Mouse (Mus musculus): ENCODE data around the gene Olfr190.
"Not testable (repeated sequence)": the region's sequence is repeated elsewhere in the genome, so short reads cannot be mapped to it uniquely, and the experiment has no call there.

Olfr190 gene

GRCm38 (mm10) chr16:59077905-59078304, at the start of gene Olfr190:
Gene Olfr190, minus strand, starts transcription at chr16:59078005.
- DNase-seq (ENCODE audit: extremely low spot score, low spot score), result no peak

GRCm38 (mm10) chr16:59120969-59121368, 43.2 kb upstream of the Olfr190 start, which contains the start of gene Olfr194:
Gene Olfr194, minus strand, starts transcription at chr16:59121069.
- no peak for DNase-seq (ENCODE audit: extremely low spot score, low spot score)

GRCm38 (mm10) chr16:59111781-59112180, 34.0 kb upstream of the Olfr190 start, which contains the start of gene Olfr193:
Gene Olfr193, minus strand, starts transcription at chr16:59111881.
- DNase-seq (ENCODE audit: extremely low spot score, low spot score), result no peak

GRCm38 (mm10) chr16:59108522-59108921, 30.7 kb upstream of the Olfr190 start:
- not testable (repeated sequence) for DNase-seq (ENCODE audit: extremely low spot score, low spot score)

GRCm38 (mm10) chr16:59105312-59105711, 27.5 kb upstream of the Olfr190 start:
- DNase-seq (ENCODE audit: extremely low spot score, low spot score), result no peak

- DNase-seq (ENCODE audit: extremely low spot score, low spot score), result not testable (repeated sequence)
Measured at GRCm38 (mm10) chr16:59089722-59090121, 11.9 kb upstream of the Olfr190 start, which contains the start of gene Olfr191. Gene Olfr191, minus strand, starts transcription at chr16:59089822.

GRCm38 (mm10) chr16:59081113-59081512, 3.3 kb upstream of the Olfr190 start:
- not testable (repeated sequence) for DNase-seq (ENCODE audit: extremely low spot score, low spot score)

GRCm38 (mm10) chr16:59073520-59073919, 4.3 kb downstream of the Olfr190 start:
- no peak for DNase-seq (ENCODE audit: extremely low spot score, low spot score)

- no peak for DNase-seq (ENCODE audit: extremely low spot score, low spot score)
Measured at GRCm38 (mm10) chr16:59071755-59072154, 6.0 kb downstream of the Olfr190 start.

GRCm38 (mm10) chr16:59062411-59062810, 15.4 kb downstream of the Olfr190 start:
- DNase-seq (ENCODE audit: extremely low spot score, low spot score), result not testable (repeated sequence)

GRCm38 (mm10) chr16:59049286-59049685, 28.5 kb downstream of the Olfr190 start:
- DNase-seq (ENCODE audit: extremely low spot score, low spot score), result not testable (repeated sequence)

- no peak for DNase-seq (ENCODE audit: extremely low spot score, low spot score)
Measured at GRCm38 (mm10) chr16:59048860-59049259, 28.9 kb downstream of the Olfr190 start.

- no peak for DNase-seq (ENCODE audit: extremely low spot score, low spot score)
Measured at GRCm38 (mm10) chr16:59047579-59047978, 30.2 kb downstream of the Olfr190 start.

GRCm38 (mm10) chr16:59045835-59046234, 32.0 kb downstream of the Olfr190 start:
- no peak for DNase-seq (ENCODE audit: extremely low spot score, low spot score)

- no peak for DNase-seq (ENCODE audit: extremely low spot score, low spot score)
Measured at GRCm38 (mm10) chr16:59039710-59040109, 38.1 kb downstream of the Olfr190 start, which contains the start of gene Olfr187. Gene Olfr187, minus strand, starts transcription at chr16:59039767.

- DNase-seq (ENCODE audit: extremely low spot score, low spot score), result no peak
Measured at GRCm38 (mm10) chr16:59030191-59030590, 47.6 kb downstream of the Olfr190 start, which contains the start of gene Olfr186. Gene Olfr186, minus strand, starts transcription at chr16:59030291.
